Mouse (Mus musculus): Measurements from ENCODE around the gene Gm21818.
"Not testable (repeated sequence)": the region's sequence is repeated elsewhere in the genome, so short reads cannot be mapped to it uniquely, and the experiment has no call there.

GRCm38 (mm10) chr13:120172133-120172532, at the start of gene Gm21818:
- TF ChIP-seq CTCF, EP300 (IDR thresholded peaks at IDR 0.05; ENCODE audit: low read depth): not testable (repeated sequence)
